Mouse (Mus musculus) CH12F3 (cell line): ENCODE data around the gene Hif1an.

ENCODE experiments used
- in situ Hi-C: fragments of 300-500 bp; cut with MboI; formaldehyde crosslinking; loops from 2 replicates; pipeline ENCODE4 v1.14.3; 2020; ENCODE audit warnings: low sequenced_read_pairs

Gene Hif1an

DNA sequence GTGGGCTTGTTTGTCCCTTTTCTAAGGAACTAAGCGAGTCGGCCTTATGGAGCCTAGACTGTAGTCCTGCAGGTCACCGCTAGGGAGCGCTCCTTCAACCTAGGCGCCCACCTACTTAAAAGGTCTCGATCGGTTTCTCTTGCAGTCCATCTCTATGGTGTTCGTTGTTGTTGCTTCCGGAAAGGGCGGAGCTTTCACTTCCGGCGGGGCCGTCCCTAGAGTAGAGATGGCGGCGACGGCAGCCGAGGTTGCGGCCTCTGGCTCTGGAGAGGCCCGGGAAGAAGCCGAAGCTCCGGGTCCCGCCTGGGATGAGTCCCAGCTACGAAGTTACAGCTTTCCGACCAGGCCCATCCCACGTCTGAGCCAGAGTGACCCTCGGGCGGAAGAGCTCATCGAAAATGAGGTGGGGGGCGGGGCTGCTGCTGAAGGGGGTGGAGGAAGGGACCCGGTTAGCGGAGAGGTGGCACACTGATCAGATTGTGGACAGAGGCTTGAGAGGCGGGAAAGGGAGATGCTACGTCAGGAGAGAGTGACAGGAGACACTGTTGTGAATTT lies at the start of gene Hif1an:
Hif1an (plus strand) TSS at position 199 of the 555 bp plus-strand sequence.
- in situ Hi-C loops, result no loop called here

DNA sequence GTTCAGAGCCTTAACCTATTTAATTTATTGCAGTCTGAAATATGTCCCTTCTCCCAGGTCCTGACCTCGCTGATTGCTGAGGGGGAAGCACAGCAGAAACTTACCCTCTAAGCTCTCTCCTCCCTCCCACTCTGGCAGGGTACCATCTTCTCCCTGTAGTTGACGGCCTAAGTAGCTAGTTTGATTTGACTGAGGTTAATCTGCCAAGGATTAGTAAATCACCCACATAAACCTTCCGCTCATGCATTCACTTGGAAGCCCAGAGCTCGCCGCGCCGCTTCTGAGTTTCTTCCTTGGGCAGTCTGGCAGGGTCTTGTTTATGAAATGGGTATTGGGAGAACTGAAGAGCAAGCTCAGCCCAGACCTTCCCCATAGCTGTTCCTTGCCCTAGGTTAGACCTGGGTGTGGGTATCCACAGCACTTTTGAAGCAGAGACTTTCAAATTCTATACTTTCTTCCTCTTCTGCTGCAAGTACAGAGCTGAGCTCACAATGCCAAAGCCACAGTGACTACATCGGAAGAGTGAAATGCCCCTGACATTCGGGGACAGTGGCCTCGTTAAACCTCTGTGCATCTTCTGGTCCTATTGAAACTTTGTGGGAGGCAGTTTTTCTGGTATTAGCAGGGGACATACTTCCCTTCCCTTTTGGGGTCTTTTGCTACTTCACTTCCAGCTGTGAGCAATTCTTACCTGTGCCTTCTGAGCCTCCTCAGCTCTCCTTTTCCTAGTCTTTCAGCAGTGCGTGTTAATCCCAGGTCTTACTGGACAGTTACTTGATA lies 49.4 kb upstream of the Hif1an start:
- in situ Hi-C loops, result no loop called here

DNA sequence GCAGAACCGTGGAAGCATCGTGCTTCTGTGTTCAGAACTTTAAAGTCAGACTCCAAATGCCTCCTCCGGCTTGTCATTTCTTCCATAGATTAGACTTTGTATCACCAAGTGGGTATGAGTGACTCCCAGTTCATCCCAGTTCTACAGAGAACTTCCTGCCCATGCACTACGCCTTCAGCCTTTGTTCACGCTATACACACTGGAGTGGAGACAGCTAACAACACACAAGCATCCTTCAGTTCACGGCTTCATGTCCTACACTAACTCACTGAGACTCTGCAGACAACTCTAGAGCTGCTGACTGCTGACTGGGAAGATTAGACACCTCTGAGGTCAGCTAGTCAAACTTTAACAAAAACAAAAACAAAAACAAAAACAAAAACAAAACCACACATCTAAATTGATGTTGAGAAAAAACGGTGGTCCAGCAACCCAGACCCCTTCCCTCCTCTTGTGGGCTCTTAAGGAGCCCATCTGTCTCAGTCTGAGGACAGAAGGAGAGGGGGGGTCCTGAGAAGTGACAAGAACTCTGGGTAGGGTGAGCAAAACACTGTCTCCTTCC lies 48.6 kb upstream of the Hif1an start:
- in situ Hi-C loops, result no loop called here

DNA sequence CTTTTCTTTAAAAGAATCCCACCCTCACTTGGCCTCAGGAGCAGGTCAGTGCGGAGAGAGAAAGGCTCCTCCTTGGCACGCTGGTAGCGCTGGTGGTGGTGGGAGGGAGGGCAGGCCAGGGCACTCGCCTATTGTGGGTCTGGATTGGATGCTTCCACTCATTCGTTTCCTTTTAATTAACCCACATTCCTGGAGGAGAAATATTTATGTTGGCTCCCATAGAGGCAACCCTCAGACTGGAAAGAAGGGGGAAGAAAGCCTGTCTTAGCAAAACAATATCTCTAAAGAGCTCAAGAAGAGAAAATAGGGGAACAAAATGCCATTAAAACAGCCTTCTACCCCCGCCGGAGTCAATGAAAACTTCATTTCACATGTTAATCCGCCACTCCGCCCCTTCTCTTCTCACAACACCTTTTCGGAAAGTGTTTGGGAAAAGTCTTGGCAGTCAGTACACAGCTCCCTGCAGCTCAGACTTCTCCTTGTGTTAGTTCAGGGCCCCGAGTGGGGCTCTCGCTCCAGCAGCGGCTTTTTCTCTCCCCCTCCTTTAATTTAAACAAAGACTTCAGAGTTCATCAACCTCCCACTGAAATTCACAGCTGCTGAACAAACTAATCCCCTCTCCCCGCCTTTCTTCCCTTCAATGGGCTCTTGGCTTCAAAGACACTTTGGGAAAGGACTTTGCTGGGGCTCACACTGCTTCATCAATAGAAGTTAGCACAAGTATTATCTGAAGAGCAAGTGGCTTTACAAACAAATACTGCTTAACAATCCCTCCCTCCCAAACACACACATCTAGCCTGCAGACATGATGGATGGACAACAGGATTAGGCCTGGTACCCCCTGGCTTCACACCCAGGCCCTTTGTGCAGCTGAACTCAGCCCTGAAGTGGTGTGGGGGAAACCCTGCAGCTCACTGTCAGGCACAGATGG lies 47.9 kb upstream of the Hif1an start:
- in situ Hi-C loops, result no loop called here

DNA sequence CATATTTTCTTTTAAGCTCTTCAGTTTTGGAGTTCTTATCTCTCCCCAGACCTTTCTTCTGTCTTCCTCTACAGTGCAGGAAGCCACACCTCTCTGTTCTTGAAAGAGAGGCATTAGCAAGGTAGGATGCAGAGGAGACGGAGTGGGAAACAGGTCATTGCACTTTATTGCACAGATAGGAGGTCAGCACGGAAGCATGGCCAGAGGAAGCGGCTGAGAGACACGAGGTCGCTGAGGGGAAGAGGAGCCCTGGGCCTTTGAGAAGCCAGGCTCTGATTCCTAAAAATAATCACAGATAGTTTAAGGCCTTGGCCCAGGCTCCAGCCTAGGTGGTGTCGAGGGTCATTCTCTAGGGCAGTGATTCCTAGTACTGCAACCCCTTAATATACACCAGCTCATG lies 46.9 kb upstream of the Hif1an start:
- in situ Hi-C loops, result no loop called here

DNA sequence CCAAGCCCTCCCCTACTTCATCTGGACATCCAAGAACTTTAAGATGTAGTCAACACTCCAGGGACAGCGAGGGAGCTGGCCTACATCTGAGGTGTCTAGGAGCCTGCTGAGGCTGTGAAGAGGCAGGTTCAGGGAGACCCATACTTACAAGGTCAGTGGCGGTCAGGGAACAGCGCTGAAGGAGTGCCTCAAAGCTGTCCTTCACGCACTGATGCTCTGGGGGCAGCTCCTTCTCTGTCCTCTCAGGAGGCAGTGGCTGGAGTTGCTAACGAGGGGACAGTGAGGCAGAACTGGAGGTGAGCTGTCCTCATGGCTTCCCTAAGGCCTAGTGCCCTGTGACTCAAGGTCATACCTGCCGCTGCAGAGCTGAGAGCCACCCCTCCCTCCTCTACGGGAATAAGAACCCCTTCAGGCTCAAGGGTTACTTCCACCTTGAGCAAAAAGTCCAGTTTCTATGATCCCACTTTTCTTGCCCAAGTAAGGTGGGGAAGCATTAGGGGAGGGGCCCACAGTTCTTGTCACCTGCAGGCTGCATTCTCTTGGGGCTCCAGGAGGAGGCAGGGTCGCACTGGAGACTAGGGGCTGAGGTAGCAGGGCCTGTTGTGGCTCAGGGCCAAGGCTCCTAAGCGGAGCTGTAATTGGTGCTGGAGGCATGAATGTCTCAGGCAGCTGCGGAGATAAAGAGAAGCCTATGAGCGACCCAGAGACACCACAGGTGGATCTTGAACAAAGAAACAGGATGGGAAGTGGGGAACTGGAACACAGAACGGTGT lies 44.5 kb upstream of the Hif1an start:
- in situ Hi-C loops, result no loop called here

DNA sequence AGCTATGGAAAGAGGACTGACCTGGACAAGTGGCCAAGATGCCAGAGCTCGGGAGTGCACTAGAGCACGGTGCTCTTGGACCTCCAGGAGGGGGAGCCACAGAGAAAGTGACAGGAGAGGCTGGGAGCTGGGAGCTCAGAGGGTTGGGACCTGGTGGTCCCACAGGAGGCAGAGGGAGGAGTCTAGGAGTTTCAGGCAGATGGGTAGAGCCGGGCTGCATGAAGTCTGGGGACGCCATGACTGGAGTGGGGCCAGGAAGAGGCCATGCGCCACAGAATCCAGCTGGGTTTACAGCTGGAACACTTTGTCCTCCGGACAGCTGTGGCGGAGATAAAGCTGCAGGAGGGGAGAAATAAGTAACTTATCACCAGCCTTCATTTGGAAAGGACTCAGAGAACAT lies 43.5 kb upstream of the Hif1an start:
- in situ Hi-C loops, result no loop called here

DNA sequence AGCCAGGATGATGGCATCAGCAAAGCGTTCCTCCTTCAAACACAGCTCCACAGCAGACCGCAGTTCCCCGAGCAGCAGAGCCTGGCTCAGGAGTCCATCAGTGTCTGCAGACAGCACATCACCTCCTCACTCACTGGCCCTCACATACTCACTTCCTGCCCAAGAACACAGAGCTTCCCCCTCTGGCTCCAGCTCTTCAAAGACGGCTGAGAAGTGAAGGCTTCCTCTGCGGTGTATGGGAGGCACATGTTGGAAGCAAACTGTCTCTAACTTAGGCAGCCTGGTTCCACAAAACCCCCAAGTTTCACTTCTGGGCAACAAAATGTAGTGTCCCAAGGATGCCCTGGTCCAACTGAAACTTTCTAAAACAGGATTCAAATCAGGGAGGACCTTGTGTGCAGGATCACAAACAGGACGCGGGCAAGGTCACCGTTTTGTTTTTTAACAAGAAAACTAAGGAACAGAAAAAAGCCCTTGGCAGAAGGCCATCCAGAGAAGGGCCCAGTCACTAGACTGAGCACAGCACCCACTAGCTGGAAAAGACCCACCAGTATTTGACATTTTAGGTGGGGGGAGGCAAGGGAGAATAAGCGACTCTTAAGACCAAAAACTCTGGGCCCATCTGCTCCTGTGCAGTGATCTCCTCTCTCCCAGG lies 37.0 kb upstream of the Hif1an start:
- in situ Hi-C loops, result no loop called here

DNA sequence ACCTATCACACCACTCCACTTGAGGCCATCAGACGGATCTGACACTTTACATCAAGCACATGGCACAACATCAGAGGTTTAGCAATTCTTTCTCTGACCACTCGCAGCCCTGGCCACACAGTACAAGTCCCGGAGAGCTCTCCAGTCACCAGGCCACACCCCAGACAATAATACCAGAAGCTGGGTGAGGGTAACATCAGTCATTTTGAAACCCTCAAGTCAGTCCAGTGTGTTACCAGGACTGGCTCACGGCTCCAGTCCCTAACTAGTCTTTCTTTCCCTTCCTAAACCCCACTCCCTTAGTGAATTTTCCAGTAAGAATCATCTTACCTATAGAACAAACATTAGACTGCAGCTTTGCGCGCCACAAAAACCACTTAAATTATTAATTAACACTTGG lies 32.6 kb upstream of the Hif1an start:
- in situ Hi-C loops, result no loop called here

DNA sequence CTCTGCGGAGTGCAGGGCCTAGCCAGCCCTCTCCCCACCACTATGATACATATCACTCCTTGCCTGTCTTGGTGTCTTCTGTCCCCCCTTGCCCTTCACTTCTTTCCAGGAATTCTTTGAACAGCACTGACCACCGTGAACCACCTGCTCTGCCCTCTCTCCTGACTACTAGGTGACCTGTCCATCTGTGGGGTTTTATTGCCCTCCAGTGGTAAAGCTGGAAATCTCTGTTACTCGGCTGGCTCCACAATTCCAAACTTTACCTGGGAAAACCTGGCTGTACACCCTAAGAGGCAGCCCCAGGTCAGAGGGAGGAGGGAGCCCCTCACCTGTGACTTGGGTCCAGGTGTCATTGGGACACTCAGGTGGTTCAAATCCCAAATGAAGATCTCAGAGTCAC lies 27.3 kb upstream of the Hif1an start:
- in situ Hi-C loops, result no loop called here

DNA sequence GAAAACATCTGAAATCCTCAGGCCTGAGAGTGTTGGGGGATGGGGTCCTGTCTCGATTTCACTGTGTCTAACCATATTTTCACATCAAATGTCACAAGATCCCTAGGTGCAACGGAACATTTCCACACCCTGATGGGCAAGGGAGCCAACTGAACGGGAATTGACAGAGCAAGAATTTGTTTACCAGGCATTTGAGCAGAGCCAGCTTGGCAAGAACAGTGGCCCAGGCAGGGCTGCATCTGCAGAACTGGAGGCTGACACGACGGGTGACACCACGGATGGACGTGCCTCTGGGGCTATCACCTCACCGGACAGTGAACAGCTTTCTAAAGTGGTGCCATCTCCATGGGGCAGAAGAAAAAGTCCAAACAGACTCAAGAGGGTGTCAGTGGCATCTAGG lies 25.2 kb upstream of the Hif1an start:
- in situ Hi-C loops, result no loop called here

DNA sequence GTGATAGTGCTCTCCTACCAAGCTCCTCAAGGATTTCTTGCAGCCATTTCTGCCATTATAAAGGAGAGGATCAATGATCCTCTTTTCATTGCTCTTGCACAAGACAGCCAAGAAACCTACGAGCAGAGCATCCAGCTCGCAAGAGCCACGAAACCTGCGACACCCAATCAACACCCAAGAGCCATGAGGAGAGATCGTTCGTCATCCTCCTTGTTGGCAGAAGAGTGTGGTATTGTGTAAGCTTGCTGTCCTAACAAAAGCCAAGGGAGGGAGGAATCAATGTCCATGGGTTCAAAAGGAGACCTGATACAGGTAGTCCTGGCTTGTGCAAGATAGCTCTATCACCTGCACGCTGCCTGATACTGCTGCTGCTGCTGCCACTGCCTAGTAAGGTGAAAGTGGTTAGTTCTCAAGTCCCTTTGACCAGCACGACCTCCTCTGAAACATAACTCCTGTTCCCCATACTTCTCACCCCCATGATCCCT lies 19.9 kb upstream of the Hif1an start:
- in situ Hi-C loops, result no loop called here

DNA sequence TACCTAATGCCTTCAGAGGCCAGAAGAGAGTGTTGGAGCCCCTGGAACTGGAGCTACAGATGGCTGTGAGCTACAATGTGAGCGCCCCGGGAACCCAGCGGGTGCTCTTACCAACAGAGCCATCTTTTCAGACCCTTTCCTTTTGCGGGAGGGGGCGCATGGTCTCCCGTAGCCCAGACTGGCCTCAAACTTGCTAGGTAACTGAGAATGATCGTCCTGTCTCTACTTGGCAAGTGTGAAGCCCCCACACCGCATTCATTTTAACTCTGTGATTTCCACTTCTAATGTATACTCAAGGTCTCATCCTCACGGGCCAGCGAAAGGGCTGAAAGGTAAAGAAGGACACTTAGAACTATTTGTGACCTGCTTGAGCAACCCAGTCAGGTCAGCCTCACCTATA lies 18.3 kb upstream of the Hif1an start:
- in situ Hi-C loops, result no loop called here

DNA sequence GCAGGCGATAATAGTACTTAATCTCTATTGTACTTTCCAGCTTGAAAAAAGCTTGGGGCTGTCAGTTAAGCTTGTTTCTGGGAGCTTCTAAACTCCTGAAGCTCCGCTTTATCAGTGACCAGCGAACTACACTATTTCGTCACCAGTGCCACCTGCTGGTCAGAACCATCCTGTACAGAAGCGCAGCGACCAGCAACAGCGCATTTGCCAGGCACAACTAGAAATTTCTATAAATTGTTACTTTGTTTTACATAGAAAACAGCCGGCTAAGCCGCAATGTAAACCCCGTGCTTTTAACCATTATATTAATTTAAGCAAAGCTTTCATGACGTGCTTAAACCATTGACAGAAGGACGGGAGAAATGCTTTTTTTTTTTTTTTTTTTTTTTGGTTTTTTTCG lies 17.9 kb upstream of the Hif1an start:
- in situ Hi-C loops, result no loop called here

DNA sequence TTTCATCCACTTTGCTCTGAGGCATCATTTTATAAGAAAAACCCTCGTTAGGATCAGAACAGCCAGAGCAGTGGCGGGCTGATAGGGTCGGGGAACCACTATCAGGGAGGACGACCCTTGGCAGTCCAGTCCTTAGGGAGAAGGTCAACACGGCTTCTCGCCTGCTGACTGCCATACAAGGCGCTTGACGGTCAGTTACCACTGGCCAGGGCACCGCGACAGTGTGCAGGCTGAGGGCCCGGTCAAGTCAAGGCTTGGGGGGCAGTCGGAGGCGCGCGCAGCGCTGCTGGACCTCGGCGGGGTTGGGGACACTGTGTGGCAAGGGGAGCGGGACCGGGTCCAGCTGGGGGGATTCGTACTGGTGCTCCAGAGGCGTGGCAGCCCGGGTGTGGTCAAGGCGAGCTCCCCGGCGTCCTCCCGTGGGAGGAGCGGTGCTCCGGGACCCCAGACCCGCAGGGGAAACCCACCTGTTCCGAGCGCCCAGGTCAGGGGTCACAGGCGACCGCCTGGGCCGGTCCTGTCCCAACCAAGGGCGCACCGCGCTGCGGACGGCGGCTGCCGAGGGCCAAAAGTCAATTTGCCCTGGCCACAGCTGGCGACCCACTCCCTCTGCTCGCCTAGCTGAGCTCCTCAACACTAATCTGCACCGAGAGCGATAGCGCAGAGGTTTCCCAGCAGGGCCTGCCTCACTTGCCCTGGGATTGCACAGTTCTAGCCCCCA lies 17.2 kb upstream of the Hif1an start, which contains the start of gene Sec31b:
Sec31b (minus strand) TSS at position 544 of the 721 bp plus-strand sequence.
- in situ Hi-C loops, result no loop called here

DNA sequence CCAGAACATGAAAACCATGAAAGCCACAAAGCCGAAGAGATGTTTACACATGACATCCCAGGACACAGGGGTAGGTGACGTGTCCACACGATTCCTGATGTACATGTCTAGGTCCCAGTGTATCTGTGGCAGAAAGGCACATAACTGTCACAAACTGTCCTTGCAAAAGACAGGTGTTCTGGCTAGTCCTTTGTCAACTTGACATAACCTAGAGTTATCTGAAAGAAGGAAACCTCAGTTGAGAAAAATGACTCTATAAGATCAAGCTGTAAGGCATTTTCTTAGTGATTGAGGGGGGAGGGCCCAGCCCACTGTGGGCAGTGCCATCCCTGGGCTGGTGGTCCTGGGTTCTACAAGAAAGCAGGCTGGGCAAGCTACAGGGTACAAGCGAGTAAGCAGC lies 9.9 kb upstream of the Hif1an start, which contains the start of gene Gm20538:
Gm20538 (minus strand) TSS at position 101 of the 400 bp plus-strand sequence.
- in situ Hi-C loops, result no loop called here

DNA sequence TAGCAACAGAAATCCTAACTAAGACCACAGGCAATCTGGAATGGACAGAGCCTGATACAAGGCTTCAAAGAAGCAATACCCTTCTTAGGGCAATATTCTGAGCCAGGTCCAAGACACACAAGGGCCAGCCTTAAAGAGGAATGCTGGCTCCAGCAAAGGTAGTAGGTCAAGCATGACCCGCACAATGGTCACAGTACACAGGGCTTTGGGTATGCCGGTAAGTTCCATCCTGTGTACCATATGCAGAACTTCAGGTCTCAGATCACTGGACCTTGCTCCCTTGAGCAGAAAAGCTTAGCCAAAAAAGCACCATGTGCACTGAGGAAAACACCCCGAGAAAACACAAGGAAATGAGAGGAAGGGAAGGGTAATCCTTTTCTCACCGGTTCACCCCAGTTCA lies 9.4 kb upstream of the Hif1an start:
- in situ Hi-C loops, result no loop called here

DNA sequence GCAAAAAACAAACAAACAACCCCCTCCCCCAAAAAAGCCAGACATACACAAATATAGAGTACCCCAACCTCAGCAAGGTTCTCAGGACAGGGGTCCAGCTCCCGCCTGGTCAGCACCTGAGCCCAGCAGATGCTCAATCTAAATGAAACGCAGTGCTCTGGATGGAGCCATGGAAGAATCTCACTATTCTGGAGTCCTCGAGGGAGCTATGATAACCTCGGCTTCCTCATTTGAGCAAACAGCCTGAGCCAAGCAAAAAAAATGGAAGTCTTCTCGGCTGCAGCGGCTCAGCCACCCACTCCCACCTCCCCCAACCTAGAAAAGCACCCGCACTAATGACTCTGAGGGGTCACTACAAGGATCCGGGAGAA lies 8.2 kb upstream of the Hif1an start:
- in situ Hi-C loops, result no loop called here

DNA sequence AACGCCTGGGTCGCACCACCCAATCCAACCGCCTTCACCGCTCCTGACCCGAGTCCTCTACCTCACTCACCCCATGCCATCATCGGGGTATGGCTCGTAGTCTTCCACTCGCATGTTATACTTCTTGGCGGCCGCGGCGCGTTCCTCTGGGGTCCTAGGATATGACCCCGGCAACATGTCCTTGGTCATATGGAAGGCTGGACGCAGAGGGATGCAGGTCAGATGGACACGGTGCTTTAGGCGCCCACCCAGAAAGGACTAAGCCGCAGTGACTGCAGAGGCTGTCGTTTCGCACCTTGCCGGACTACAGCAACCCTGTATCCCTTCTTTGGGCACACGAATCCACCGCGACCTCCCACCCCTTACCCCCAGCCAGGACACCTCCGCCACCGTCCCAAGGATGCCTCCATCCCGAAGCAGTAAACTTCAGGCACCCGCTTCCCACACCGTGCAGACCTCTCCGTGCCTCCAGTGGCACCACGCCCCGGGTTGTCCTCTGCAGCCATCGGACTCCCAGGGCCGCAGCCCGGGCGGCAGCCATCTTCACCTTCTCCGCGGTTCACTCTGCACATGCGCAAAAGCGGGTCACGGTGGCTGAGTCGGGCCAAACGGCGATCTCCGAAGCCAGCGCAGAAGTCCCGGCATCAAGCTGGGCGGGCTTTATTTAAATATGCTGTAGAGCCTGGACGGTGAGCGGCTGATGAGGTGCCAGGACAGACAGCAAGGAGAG lies 7.6 kb upstream of the Hif1an start, which contains the start of gene Ndufb8:
Ndufb8 (minus strand) TSS at position 580 of the 730 bp plus-strand sequence.
- in situ Hi-C loops, result no loop called here
